Mouse (Mus musculus) hindbrain, postnatal 0 days (tissue): ENCODE measurements around the gene Fbxo41. TPM values are rescaled to one million over a fixed set of nuclear protein-coding genes. Genes with fewer than 3 reads are reported as not detected.

Experiments
- ATAC-seq: fragments of 200-750 bp; cut with Nextera tagmentation; 2 replicates; pipeline ENCODE4 v1.8.0; 2017; ENCODE audit warnings: mild to moderate bottlenecking, moderate TSS enrichment, moderate library complexity
- DNase-seq: peaks from one replicate; pipeline ENCODE4 v3.0.0-alpha.2; 2015; ENCODE audit warnings: low spot score
- H3K27ac ChIP-seq: fragments of 300-500 bp; sonication (generic); 2 replicates; pipeline ENCODE4 v1.5.1; 2014; ENCODE audit warnings: mild to moderate bottlenecking
- H3K27me3 ChIP-seq: fragments of 300-500 bp; sonication (generic); 2 replicates; pipeline ENCODE4 v1.6.1; 2014; ENCODE audit warnings: low read length, mixed read lengths; ENCODE audit not compliant: insufficient read depth
- H3K36me3 ChIP-seq: fragments of 300-500 bp; sonication (generic); 2 replicates; pipeline ENCODE4 v1.6.1; 2014; ENCODE audit warnings: low read length, mixed read lengths; ENCODE audit not compliant: insufficient read depth
- H3K4me1 ChIP-seq: fragments of 300-500 bp; sonication (generic); 2 replicates; pipeline ENCODE4 v1.6.1; 2014; ENCODE audit warnings: antibody characterized with exemption, low read length, mixed read lengths; ENCODE audit not compliant: insufficient read depth
- H3K4me2 ChIP-seq: fragments of 300-500 bp; sonication (generic); 2 replicates; pipeline ENCODE4 v1.6.1; 2014; ENCODE audit warnings: low read depth, mild to moderate bottlenecking, low read length, moderate library complexity, mixed read lengths
- H3K4me3 ChIP-seq: fragments of 300-500 bp; sonication (generic); 2 replicates; pipeline ENCODE4 v1.5.1; 2014; ENCODE audit warnings: low read length
- H3K9ac ChIP-seq: fragments of 300-500 bp; sonication (generic); replicated peaks from 2 replicates; pipeline ENCODE4 v1.6.1; 2014; ENCODE audit warnings: mild to moderate bottlenecking, low read length, moderate library complexity, mixed read lengths
- H3K9me3 ChIP-seq: fragments of 300-500 bp; sonication (generic); 2 replicates; pipeline ENCODE4 v1.6.1; 2016; ENCODE audit warnings: low read length, mixed read lengths
- CTCF ChIP-seq: IDR thresholded peaks from 2 replicates; pipeline ENCODE4 v1.5.1; 2016; ENCODE audit warnings: antibody characterized with exemption, control low read depth, low read depth
- WGBS: fragments of 180-500 bp; shearing (Covaris S2); extraction: QIAGEN DNeasy Blood & Tissue Kit; methylation state at CpG from one replicate; pipeline ENCODE4 v1.1.7; 2014; 5-methylcytosine and 5-hydroxymethylcytosine counted together
- polyA plus RNA-seq: library from polyadenylated mRNA; unstranded; fragments of >200 nt; fragmentation: Nextera tagmentation; extraction: Ambion mirVana; gene quantifications from 2 replicates; pipeline ENCODE4 v1.2.1, GENCODE M21; 2015
- total RNA-seq: library from RNA; depleted of rRNA; stranded (reverse); fragments of >200 nt; gene quantifications from 2 replicates; pipeline ENCODE4 v1.2.3, GENCODE M21; 2014

The Fbxo41 gene
- total and polyA plus RNA-seq, 2 experiments from 2014 or later: 10.5 to 60.1 TPM

- Histone ChIP-seq H3K9ac (no peak overlapping the region), H3K36me3 (no peaks in the 10 kb centered on the region), H3K4me1 (peaks cover 19% of the 10 kb centered on the region), H3K4me2 (no peak overlapping the region), H3K4me3 (no peak overlapping the region), H3K27me3 (peaks cover 45% of the 10 kb centered on the region), H3K9me3 (no peaks in the 10 kb centered on the region), H3K27ac (no peak overlapping the region)
- peak; percentile 87 for DNase-seq
- no peak for ATAC-seq
- TF ChIP-seq CTCF: peak; percentile 76
- WGBS: 4% methylated on average over 6 of the region's 6 CpGs
Measured at GRCm38 (mm10) chr6:85510476-85510875, 7.7 kb upstream of the Fbxo41 start.

- Histone ChIP-seq H3K4me1 (peaks cover 19% of the 10 kb centered on the region), H3K27ac (no peak overlapping the region), H3K9ac (no peak overlapping the region), H3K9me3 (no peaks in the 10 kb centered on the region), H3K36me3 (no peaks in the 10 kb centered on the region), H3K4me3 (no peak overlapping the region), H3K4me2 (no peak overlapping the region), H3K27me3 (peaks cover 38% of the 10 kb centered on the region)
- DNase-seq: no peak
- ATAC-seq: no peak
- 52% methylated on average over 5 of the region's 5 CpGs for WGBS
- TF ChIP-seq CTCF: no peak
Measured at GRCm38 (mm10) chr6:85508602-85509001, 5.8 kb upstream of the Fbxo41 start.

- Histone ChIP-seq H3K27me3 (peaks cover 2% of the 10 kb centered on the region; the same call in 1 of the 2 replicates), H3K4me1 (peaks cover 4% of the 10 kb centered on the region; the same call in 1 of the 2 replicates), H3K4me3 (no peak overlapping the region), H3K9me3 (no peaks in the 10 kb centered on the region), H3K9ac (no peak overlapping the region), H3K27ac (no peak overlapping the region; the same call in 1 of the 2 replicates), H3K4me2 (no peak overlapping the region), H3K36me3 (no peaks in the 10 kb centered on the region)
- no peak for ATAC-seq
- no peak for DNase-seq
- WGBS: 32% methylated on average over 2 of the region's 2 CpGs
- TF ChIP-seq CTCF: no peak
Measured at GRCm38 (mm10) chr6:85504908-85505307, 2.1 kb upstream of the Fbxo41 start.

GRCm38 (mm10) chr6:85502103-85502910 is 487 bp downstream of the Fbxo41 start:
- Histone ChIP-seq H3K27ac (peak overlapping the region; percentile 90), H3K4me3 (peak overlapping the region; percentile 91), H3K36me3 (no peaks in the 10 kb centered on the region), H3K4me1 (peaks cover 4% of the 10 kb centered on the region; the same call in 1 of the 2 replicates), H3K27me3 (no peaks in the 10 kb centered on the region), H3K4me2 (peak overlapping the region; percentile 81), H3K9ac (peak overlapping the region; percentile 96), H3K9me3 (no peaks in the 10 kb centered on the region)
- ATAC-seq (peak; percentile 78), DNase-seq (peak; percentile 57)
- 1% methylated on average over 26 of the region's 37 CpGs for WGBS
- no peak; the same call in 1 of the 2 replicates for TF ChIP-seq CTCF

- H3K27ac ChIP-seq: peak overlapping the region; percentile 90
- H3K9me3 ChIP-seq: no peaks in the 10 kb centered on the region
- TF ChIP-seq CTCF: peak; percentile 34; the same call in 1 of the 2 replicates
- ATAC-seq (no peak; the same call in 1 of the 2 replicates), DNase-seq (peak; percentile 44)
- no peaks in the 10 kb centered on the region for H3K36me3 ChIP-seq
- peak overlapping the region; percentile 81 for H3K4me2 ChIP-seq
- H3K4me1 ChIP-seq: peaks cover 4% of the 10 kb centered on the region; the same call in 1 of the 2 replicates
- WGBS: 9% methylated on average over 6 of the region's 6 CpGs
- H3K27me3 ChIP-seq: no peaks in the 10 kb centered on the region
- H3K9ac ChIP-seq: peak overlapping the region; percentile 96
- peak overlapping the region; percentile 91 for H3K4me3 ChIP-seq
Measured at GRCm38 (mm10) chr6:85501571-85502102, 1.2 kb downstream of the Fbxo41 start.

- Histone ChIP-seq H3K27me3 (no peaks in the 10 kb centered on the region), H3K4me2 (no peak overlapping the region), H3K36me3 (no peaks in the 10 kb centered on the region), H3K4me1 (peaks cover 4% of the 10 kb centered on the region; the same call in 1 of the 2 replicates), H3K4me3 (no peak overlapping the region), H3K9me3 (no peaks in the 10 kb centered on the region), H3K27ac (no peak overlapping the region), H3K9ac (no peak overlapping the region)
- no peak for ATAC-seq
- TF ChIP-seq CTCF: no peak
- WGBS: 71% methylated on average over 1 of the region's 1 CpGs
- no peak for DNase-seq
Measured at GRCm38 (mm10) chr6:85500416-85500815, 2.4 kb downstream of the Fbxo41 start.
